Mouse (Mus musculus): ENCODE measurements around the gene Prrg1. TPM values are rescaled to one million over a fixed set of nuclear protein-coding genes. Genes with fewer than 3 reads are reported as not detected.

Gene Prrg1
- polyA plus RNA-seq (2015; fragmentation: Nextera tagmentation; extraction: Ambion mirVana): 7.7 and 7.8 TPM in 2 replicates

GRCm38 (mm10) chrX:78583202-78584004, at the start of gene Prrg1:
Prrg1 (minus strand) TSS chrX:78583896.
- DNase-seq (ENCODE audit: low spot score) (peak; percentile 85), ATAC-seq (replicated peaks; ENCODE audit: low FRiP score, low read depth) (peak; percentile 97)
- Histone ChIP-seq H3K27ac (peak within 1 kb of the TSS; percentile 82), H3K9ac (ENCODE audit: low read depth, low read length) (peak within 1 kb of the TSS; percentile 42), H3K4me1 (replicated peaks; ENCODE audit: insufficient read depth, low read length) (no peaks in the 10 kb centered on the region), H3K36me3 (ENCODE audit: insufficient read depth, low read length) (no peaks in the 10 kb centered on the region), H3K4me2 (ENCODE audit: low read length) (peak within 1 kb of the TSS; percentile 55), H3K9me3 (replicated peaks; ENCODE audit: low read length) (no peaks in the 10 kb centered on the region), H3K27me3 (ENCODE audit: insufficient read depth, low read length) (no peaks in the 10 kb centered on the region), H3K4me3 (replicated peaks; ENCODE audit: low read depth, low read length) (peak within 1 kb of the TSS; percentile 45)
- WGBS: 22% methylated on average over 36 of the region's 36 CpGs
- TF ChIP-seq CTCF (IDR thresholded peaks at IDR 0.05; ENCODE audit: low read depth): no peak

GRCm38 (mm10) chrX:78605814-78606213, 22.1 kb upstream of the Prrg1 start:
- ATAC-seq (replicated peaks; ENCODE audit: low FRiP score, low read depth): no peak
- H3K4me3 ChIP-seq (replicated peaks; ENCODE audit: low read depth, low read length): no peak overlapping the region
- 70% methylated on average over 2 of the region's 2 CpGs for WGBS
- no peak for TF ChIP-seq CTCF (IDR thresholded peaks at IDR 0.05; ENCODE audit: low read depth)
- no peak for DNase-seq (ENCODE audit: low spot score)
- no peaks in the 10 kb centered on the region for H3K4me1 ChIP-seq (replicated peaks; ENCODE audit: insufficient read depth, low read length)
- H3K9ac ChIP-seq (ENCODE audit: low read depth, low read length): no peak overlapping the region
- no peaks in the 10 kb centered on the region for H3K36me3 ChIP-seq (ENCODE audit: insufficient read depth, low read length)
- H3K27me3 ChIP-seq (ENCODE audit: insufficient read depth, low read length): no peaks in the 10 kb centered on the region
- H3K4me2 ChIP-seq (ENCODE audit: low read length): no peak overlapping the region
- no peak overlapping the region for H3K27ac ChIP-seq
- no peaks in the 10 kb centered on the region for H3K9me3 ChIP-seq (replicated peaks; ENCODE audit: low read length)

- no peak overlapping the region for H3K4me2 ChIP-seq (ENCODE audit: low read length)
- no peak for ATAC-seq (replicated peaks; ENCODE audit: low FRiP score, low read depth)
- H3K36me3 ChIP-seq (ENCODE audit: insufficient read depth, low read length): no peaks in the 10 kb centered on the region
- H3K9ac ChIP-seq (ENCODE audit: low read depth, low read length): no peak overlapping the region
- no peaks in the 10 kb centered on the region for H3K4me1 ChIP-seq (replicated peaks; ENCODE audit: insufficient read depth, low read length)
- H3K27ac ChIP-seq: no peak overlapping the region
- no peak overlapping the region for H3K4me3 ChIP-seq (replicated peaks; ENCODE audit: low read depth, low read length)
- no peaks in the 10 kb centered on the region for H3K27me3 ChIP-seq (ENCODE audit: insufficient read depth, low read length)
- WGBS: 62% methylated on average over 2 of the region's 2 CpGs
- DNase-seq (ENCODE audit: low spot score): no peak
- H3K9me3 ChIP-seq (replicated peaks; ENCODE audit: low read length): no peaks in the 10 kb centered on the region
- TF ChIP-seq CTCF (IDR thresholded peaks at IDR 0.05; ENCODE audit: low read depth): no peak
Observed at GRCm38 (mm10) chrX:78593138-78593537, 9.4 kb upstream of the Prrg1 start.

GRCm38 (mm10) chrX:78582854-78583201, 868 bp downstream of the Prrg1 start:
- Histone ChIP-seq H3K36me3 (ENCODE audit: insufficient read depth, low read length) (no peaks in the 10 kb centered on the region), H3K9ac (ENCODE audit: low read depth, low read length) (no peak overlapping the region), H3K9me3 (replicated peaks; ENCODE audit: low read length) (no peaks in the 10 kb centered on the region), H3K27ac (peak overlapping the region; percentile 82; the same call in 1 of the 2 replicates), H3K27me3 (ENCODE audit: insufficient read depth, low read length) (no peaks in the 10 kb centered on the region), H3K4me2 (ENCODE audit: low read length) (peak overlapping the region; percentile 55), H3K4me3 (replicated peaks; ENCODE audit: low read depth, low read length) (peak overlapping the region; percentile 45), H3K4me1 (replicated peaks; ENCODE audit: insufficient read depth, low read length) (no peaks in the 10 kb centered on the region)
- peak; percentile 66 for DNase-seq (ENCODE audit: low spot score)
- no peak for TF ChIP-seq CTCF (IDR thresholded peaks at IDR 0.05; ENCODE audit: low read depth)
- 34% methylated on average over 12 of the region's 21 CpGs for WGBS
- ATAC-seq (replicated peaks; ENCODE audit: low FRiP score, low read depth): peak; percentile 69

GRCm38 (mm10) chrX:78563451-78563850, 20.2 kb downstream of the Prrg1 start:
- no peak for TF ChIP-seq CTCF (IDR thresholded peaks at IDR 0.05; ENCODE audit: low read depth)
- Histone ChIP-seq H3K9ac (ENCODE audit: low read depth, low read length) (no peak overlapping the region), H3K9me3 (replicated peaks; ENCODE audit: low read length) (no peaks in the 10 kb centered on the region), H3K36me3 (ENCODE audit: insufficient read depth, low read length) (no peaks in the 10 kb centered on the region), H3K27ac (no peak overlapping the region), H3K27me3 (ENCODE audit: insufficient read depth, low read length) (no peaks in the 10 kb centered on the region), H3K4me3 (replicated peaks; ENCODE audit: low read depth, low read length) (no peak overlapping the region), H3K4me1 (replicated peaks; ENCODE audit: insufficient read depth, low read length) (no peaks in the 10 kb centered on the region), H3K4me2 (ENCODE audit: low read length) (no peak overlapping the region)
- no peak for ATAC-seq (replicated peaks; ENCODE audit: low FRiP score, low read depth)
- no peak for DNase-seq (ENCODE audit: low spot score)
- WGBS: 49% methylated on average over 2 of the region's 2 CpGs

- ATAC-seq (replicated peaks; ENCODE audit: low FRiP score, low read depth): no peak
- Histone ChIP-seq H3K27me3 (ENCODE audit: insufficient read depth, low read length) (no peaks in the 10 kb centered on the region), H3K4me2 (ENCODE audit: low read length) (no peak overlapping the region), H3K9me3 (replicated peaks; ENCODE audit: low read length) (no peaks in the 10 kb centered on the region), H3K27ac (no peak overlapping the region), H3K4me3 (replicated peaks; ENCODE audit: low read depth, low read length) (no peak overlapping the region), H3K4me1 (replicated peaks; ENCODE audit: insufficient read depth, low read length) (no peaks in the 10 kb centered on the region), H3K9ac (ENCODE audit: low read depth, low read length) (no peak overlapping the region), H3K36me3 (ENCODE audit: insufficient read depth, low read length) (no peaks in the 10 kb centered on the region)
- DNase-seq (ENCODE audit: low spot score): no peak
- no peak for TF ChIP-seq CTCF (IDR thresholded peaks at IDR 0.05; ENCODE audit: low read depth)
- 90% methylated on average over 2 of the region's 2 CpGs for WGBS
Observed at GRCm38 (mm10) chrX:78553399-78553798, 30.3 kb downstream of the Prrg1 start.
